Mouse (Mus musculus) central nervous system, embryonic 14 days (tissue): ENCODE data around the gene Fam160b1. TPM values are rescaled to one million over a fixed set of nuclear protein-coding genes. Genes with fewer than 3 reads are reported as not detected.

Source experiments
- polyA plus RNA-seq: library from polyadenylated mRNA; depleted of rRNA; stranded (reverse); fragments of >200 nt; gene quantifications from 2 replicates; pipeline ENCODE4 v1.2.3, GENCODE M21; 2012; rRNA removed

Fam160b1 gene
- polyA plus RNA-seq: 19.9 and 20.7 TPM in 2 replicates

GRCm38 (mm10) chr19:57360341-57361130 lies at the start of gene Fam160b1:
Gene Fam160b1 (plus strand): TSS chr19:57360680.

GRCm38 (mm10) chr19:57314346-57315012 lies 46.0 kb upstream of the Fam160b1 start, which contains the start of gene Ablim1:
Gene Ablim1 (minus strand): TSS chr19:57314919.

Other genes with a start within 250 kb of the Fam160b1 start
- gene Ablim1, start 45.8 kb upstream of the Fam160b1 start, polyA plus RNA-seq: 23.7 and 31.1 TPM in 2 replicates
- 23.0 and 23.2 TPM in 2 replicates for gene Trub1, start 92.2 kb downstream of the Fam160b1 start, polyA plus RNA-seq